Mouse (Mus musculus): ENCODE data around the gene Fam107b. TPM values are rescaled to one million over a fixed set of nuclear protein-coding genes. Genes with fewer than 3 reads are reported as not detected.

Fam107b gene
- polyA plus RNA-seq, 1 experiment from 2014 or later = 20.5 TPM

DNA sequence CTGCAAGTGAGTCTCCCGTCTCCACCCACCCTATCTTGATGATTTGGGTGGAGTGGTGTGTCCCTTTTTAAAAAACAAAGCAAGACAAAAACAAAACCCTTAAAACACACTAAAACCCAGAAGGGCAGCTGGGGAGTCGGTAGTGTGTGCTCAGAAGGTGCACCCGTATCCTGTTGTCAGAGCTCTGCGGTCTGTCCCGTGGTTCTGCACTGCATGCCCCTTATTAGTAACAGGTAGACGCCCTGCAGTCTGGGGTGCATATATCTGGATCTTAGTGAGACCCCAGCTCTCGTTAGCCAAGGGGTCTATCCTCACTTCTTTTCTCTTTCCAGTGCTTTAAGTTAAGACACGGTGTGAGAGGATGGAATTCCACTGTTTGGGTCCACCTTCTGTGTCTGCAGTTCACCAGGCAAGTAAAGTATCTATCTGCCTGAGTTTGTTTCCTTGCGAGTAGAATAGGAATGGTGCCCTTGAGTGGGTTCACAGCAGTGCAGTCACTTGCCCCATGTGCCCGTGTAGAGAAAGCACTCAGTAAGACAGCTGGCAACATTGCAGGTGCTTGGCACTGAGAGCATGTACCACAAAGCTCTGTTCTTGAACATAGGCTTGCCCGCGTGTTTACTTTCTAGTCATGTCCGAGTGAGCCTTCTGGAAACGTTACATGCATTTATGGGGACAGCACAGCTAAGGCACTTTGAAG lies 161.2 kb downstream of the Fam107b start:
- WGBS = 85% methylated on average over 14 of the region's 14 CpGs

DNA sequence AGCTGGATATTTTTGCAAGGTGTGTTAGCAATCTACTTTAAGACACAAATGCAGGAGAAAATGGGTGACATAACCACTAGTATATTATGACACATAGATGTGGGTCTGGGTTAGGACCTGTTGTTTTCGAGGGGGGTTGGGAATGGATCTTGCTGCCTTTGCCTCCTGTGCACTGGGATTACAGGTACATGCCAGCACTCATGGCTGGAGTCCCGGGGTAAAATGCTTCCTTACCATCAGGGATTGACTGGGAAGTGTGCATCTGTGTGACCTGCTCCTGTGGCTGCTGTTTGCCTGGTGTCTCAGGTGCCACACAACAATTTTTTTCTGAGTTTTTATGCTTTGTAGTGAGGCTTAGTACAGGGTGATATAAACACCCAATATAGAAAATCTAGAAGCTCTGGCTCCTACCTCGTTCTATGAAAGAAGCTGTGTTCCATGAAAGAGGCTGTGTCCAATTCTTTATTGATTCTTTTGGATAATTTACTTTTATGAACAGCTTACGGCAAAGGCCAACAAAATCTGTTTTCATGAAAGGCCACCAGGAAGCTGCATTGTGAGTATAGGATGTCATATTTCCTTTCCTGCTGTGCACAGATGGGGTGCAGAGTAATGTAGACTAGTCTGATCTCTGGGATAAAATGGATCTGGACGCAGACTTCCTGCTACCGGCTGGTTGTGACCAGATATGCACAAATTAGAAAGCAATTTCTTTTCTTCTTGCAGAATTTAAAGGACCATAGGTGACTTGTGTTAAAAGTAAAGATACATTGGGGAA lies 167.8 kb downstream of the Fam107b start:
- H3K27ac ChIP-seq (ENCODE audit: low read length) = no peak overlapping the region
- WGBS = 56% methylated on average over 6 of the region's 6 CpGs
- no peak for DNase-seq (ENCODE audit: low spot score)

More for the DNA sequence above, 161.2 kb downstream of the Fam107b start:
- DNase-seq (ENCODE audit: low spot score) (no peak), ATAC-seq (no peak)
- no peak overlapping the region for H3K9ac ChIP-seq (replicated peaks; ENCODE audit: low read depth)
- H3K9me3 ChIP-seq (ENCODE audit: low read length) = no peaks in the 10 kb centered on the region
- H3K4me2 ChIP-seq (replicated peaks; ENCODE audit: low read depth, low read length) = no peak overlapping the region
- no peak overlapping the region for H3K27ac ChIP-seq (ENCODE audit: low read length)
- no peaks in the 10 kb centered on the region for H3K36me3 ChIP-seq (ENCODE audit: insufficient read depth, low read length)
- H3K27me3 ChIP-seq (replicated peaks; ENCODE audit: insufficient read depth, low read length) = no peaks in the 10 kb centered on the region
- TF ChIP-seq CTCF (IDR thresholded peaks at IDR 0.05) (no peak), EP300 (IDR thresholded peaks at IDR 0.05) (no peak)
- H3K4me1 ChIP-seq (ENCODE audit: insufficient read depth, low read depth, low read length) = no peaks in the 10 kb centered on the region; the same call in 1 of the 2 replicates
- H3K4me3 ChIP-seq (ENCODE audit: low read depth, low read length) = no peak overlapping the region

DNA sequence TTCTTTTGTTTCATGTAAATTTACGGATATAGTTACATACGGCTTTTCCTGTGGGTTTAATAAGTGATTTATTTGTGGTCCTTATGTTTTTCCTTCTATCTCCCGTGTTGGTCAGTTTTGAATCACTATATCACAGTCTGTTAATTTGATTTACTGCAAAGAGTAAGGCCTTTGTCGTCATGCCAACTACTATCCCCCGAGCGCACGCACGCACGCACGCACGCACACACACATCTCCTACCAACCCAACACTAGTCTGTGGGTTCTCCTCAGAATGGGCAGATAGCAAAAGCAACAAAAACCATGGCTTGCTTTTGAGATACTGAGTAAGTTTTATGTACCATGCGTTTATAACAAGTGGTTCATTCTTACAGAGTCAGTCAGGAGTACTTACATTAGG lies 168.4 kb downstream of the Fam107b start:
- no peak overlapping the region for H3K9ac ChIP-seq (replicated peaks; ENCODE audit: low read depth)
- no peak for ATAC-seq
- no peak for DNase-seq (ENCODE audit: low spot score)
- H3K9me3 ChIP-seq (ENCODE audit: low read length) = no peaks in the 10 kb centered on the region
- H3K27me3 ChIP-seq (replicated peaks; ENCODE audit: insufficient read depth, low read length) = no peaks in the 10 kb centered on the region
- 0 out of 2 replicates have a peak, but pooled peaks cover 4% of the 10 kb centered on the region for H3K4me1 ChIP-seq (ENCODE audit: insufficient read depth, low read depth, low read length)
- no peak overlapping the region for H3K4me2 ChIP-seq (replicated peaks; ENCODE audit: low read depth, low read length)
- no peaks in the 10 kb centered on the region for H3K36me3 ChIP-seq (ENCODE audit: insufficient read depth, low read length)
- TF ChIP-seq EP300 (IDR thresholded peaks at IDR 0.05) = no peak
- no peak for TF ChIP-seq CTCF (IDR thresholded peaks at IDR 0.05)
- H3K4me3 ChIP-seq (ENCODE audit: low read depth, low read length) = no peak overlapping the region
- no peak overlapping the region for H3K27ac ChIP-seq (ENCODE audit: low read length)
- whole genome bisulfite sequencing = 78% methylated on average over 12 of the region's 12 CpGs

More for the DNA sequence above, 167.8 kb downstream of the Fam107b start:
- ATAC-seq = no peak
- TF ChIP-seq EP300 (IDR thresholded peaks at IDR 0.05) (no peak), CTCF (IDR thresholded peaks at IDR 0.05) (no peak)
- no peak overlapping the region for H3K4me2 ChIP-seq (replicated peaks; ENCODE audit: low read depth, low read length)
- H3K36me3 ChIP-seq (ENCODE audit: insufficient read depth, low read length) = no peaks in the 10 kb centered on the region
- no peak overlapping the region for H3K4me3 ChIP-seq (ENCODE audit: low read depth, low read length)
- no peaks in the 10 kb centered on the region for H3K9me3 ChIP-seq (ENCODE audit: low read length)
- H3K4me1 ChIP-seq (ENCODE audit: insufficient read depth, low read depth, low read length) = 0 out of 2 replicates have a peak, but pooled peaks cover 4% of the 10 kb centered on the region
- H3K9ac ChIP-seq (replicated peaks; ENCODE audit: low read depth) = no peak overlapping the region
- H3K27me3 ChIP-seq (replicated peaks; ENCODE audit: insufficient read depth, low read length) = no peaks in the 10 kb centered on the region

DNA sequence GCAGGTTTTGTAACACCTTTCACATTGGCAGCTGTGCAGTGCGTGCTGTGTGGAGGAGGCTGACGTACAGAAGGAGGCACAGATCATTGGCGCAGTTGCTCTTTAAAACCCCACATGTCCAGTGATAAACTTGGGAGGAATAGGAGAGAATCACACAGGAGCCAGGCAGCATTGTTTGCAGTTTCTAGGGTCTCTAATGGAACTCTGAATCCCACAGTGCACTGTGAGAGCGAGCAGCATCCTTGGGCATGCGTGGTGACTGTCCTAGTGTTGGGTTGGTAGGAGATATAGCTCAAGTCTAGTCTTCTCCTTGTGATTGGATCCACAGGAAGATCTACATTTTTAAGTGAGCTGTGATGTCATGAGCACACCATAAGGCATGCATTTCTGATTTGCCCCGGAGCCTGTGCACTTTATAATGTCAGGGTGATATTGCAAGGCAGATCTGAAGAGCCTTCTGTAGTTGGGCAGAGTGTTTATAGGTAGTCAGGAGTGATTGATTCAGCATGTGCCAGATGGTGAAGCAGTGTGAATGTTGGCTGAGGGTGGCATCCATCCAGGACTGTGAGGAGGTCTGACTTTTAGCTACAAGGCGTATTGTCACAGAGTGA lies 169.2 kb downstream of the Fam107b start:
- H3K9ac ChIP-seq (replicated peaks; ENCODE audit: low read depth) = no peak overlapping the region
- H3K27ac ChIP-seq (ENCODE audit: low read length) = no peak overlapping the region
- H3K9me3 ChIP-seq (ENCODE audit: low read length) = no peaks in the 10 kb centered on the region
- H3K4me1 ChIP-seq (ENCODE audit: insufficient read depth, low read depth, low read length) = 0 out of 2 replicates have a peak, but pooled peaks cover 4% of the 10 kb centered on the region
- H3K27me3 ChIP-seq (replicated peaks; ENCODE audit: insufficient read depth, low read length) = no peaks in the 10 kb centered on the region
- 80% methylated on average over 7 of the region's 7 CpGs for WGBS
- no peak for ATAC-seq
- DNase-seq (ENCODE audit: low spot score) = no peak
- no peaks in the 10 kb centered on the region for H3K36me3 ChIP-seq (ENCODE audit: insufficient read depth, low read length)
- no peak for TF ChIP-seq CTCF (IDR thresholded peaks at IDR 0.05)
- TF ChIP-seq EP300 (IDR thresholded peaks at IDR 0.05) = no peak
- no peak overlapping the region for H3K4me2 ChIP-seq (replicated peaks; ENCODE audit: low read depth, low read length)
- H3K4me3 ChIP-seq (ENCODE audit: low read depth, low read length) = no peak overlapping the region

DNA sequence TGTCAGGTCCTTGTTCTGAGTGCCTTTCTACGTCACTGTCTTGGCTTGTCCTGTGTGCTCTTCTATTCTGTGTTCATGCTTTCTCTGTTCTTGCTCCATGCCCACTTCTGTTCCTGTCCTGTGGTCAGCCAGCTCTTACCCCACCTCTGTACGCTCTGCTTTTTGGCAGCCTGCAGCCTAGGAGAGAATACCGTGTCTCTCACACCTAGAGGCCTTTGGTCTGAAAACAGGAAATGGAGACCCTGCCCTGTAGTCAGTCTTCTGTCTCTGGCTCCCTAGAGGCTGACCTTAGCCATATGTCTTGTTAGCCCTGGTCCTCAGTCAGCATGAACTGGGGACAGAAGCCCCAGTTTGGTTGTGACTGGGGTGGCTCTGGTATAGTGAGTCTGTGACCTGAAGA lies 170.0 kb downstream of the Fam107b start:
- Histone ChIP-seq H3K4me3 (ENCODE audit: low read depth, low read length) (no peak overlapping the region), H3K9me3 (ENCODE audit: low read length) (no peaks in the 10 kb centered on the region), H3K4me2 (replicated peaks; ENCODE audit: low read depth, low read length) (no peak overlapping the region), H3K4me1 (ENCODE audit: insufficient read depth, low read depth, low read length) (0 out of 2 replicates have a peak, but pooled peaks cover 4% of the 10 kb centered on the region), H3K9ac (replicated peaks; ENCODE audit: low read depth) (no peak overlapping the region), H3K27ac (ENCODE audit: low read length) (no peak overlapping the region), H3K36me3 (ENCODE audit: insufficient read depth, low read length) (no peaks in the 10 kb centered on the region), H3K27me3 (replicated peaks; ENCODE audit: insufficient read depth, low read length) (no peaks in the 10 kb centered on the region)
- ATAC-seq (0 out of 2 replicates have a peak, but pooled peaks have one; percentile 28), DNase-seq (ENCODE audit: low spot score) (no peak)
- WGBS = 68% methylated on average over 3 of the region's 3 CpGs
- TF ChIP-seq CTCF (IDR thresholded peaks at IDR 0.05) (no peak), EP300 (IDR thresholded peaks at IDR 0.05) (no peak)

DNA sequence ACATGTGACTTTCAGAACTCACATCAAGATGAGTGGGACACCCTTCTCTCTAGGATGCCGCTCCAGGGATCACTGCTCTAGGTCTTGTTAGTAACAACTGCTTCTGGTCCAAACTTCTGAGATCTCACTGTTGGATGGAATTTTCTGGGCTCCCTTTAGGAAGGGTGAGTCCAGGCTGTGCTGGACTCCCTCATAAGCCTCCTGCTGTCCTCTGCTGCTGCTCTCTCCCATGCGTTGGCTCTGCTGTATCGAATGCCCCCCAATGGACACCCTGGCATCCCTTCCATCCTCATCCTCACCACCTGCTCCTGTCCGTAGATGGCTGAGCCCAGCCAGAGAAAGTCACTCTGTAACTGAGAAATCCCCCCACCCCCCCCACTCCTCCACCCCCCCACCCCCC lies 170.4 kb downstream of the Fam107b start:
- Histone ChIP-seq H3K4me3 (ENCODE audit: low read depth, low read length) (no peak overlapping the region), H3K36me3 (ENCODE audit: insufficient read depth, low read length) (no peaks in the 10 kb centered on the region), H3K4me1 (ENCODE audit: insufficient read depth, low read depth, low read length) (peaks cover 5% of the 10 kb centered on the region; the same call in 1 of the 2 replicates), H3K27ac (ENCODE audit: low read length) (no peak overlapping the region), H3K4me2 (replicated peaks; ENCODE audit: low read depth, low read length) (no peak overlapping the region), H3K27me3 (replicated peaks; ENCODE audit: insufficient read depth, low read length) (no peaks in the 10 kb centered on the region), H3K9me3 (ENCODE audit: low read length) (no peaks in the 10 kb centered on the region), H3K9ac (replicated peaks; ENCODE audit: low read depth) (no peak overlapping the region)
- TF ChIP-seq EP300 (IDR thresholded peaks at IDR 0.05) (no peak), CTCF (IDR thresholded peaks at IDR 0.05) (no peak)
- 86% methylated on average over 4 of the region's 4 CpGs for WGBS
- DNase-seq (ENCODE audit: low spot score) (no peak), ATAC-seq (no peak)

Measured in lung, postnatal 0 days (tissue).